Mouse (Mus musculus): ENCODE measurements around the gene Aldh1l1.

The Aldh1l1 gene

DNA sequence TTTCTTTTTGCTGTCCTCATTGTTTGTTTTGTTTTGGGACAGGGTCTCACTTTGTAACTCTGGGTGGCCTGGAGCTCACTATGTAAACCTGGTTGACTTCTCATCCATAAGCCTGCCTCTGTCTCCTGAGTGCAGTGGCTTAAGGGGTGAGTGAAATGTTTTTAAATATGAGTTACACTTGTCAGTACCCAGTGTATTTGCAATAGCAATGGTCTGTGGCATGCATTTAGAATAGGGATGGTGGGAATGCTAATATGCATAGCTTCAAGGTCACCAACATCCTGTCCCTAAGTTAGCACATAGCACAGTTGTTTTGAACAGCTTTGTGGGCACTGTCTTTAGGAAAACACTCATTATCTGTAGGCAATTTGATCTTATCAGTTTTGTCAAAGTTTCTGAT lies 21.2 kb downstream of the Aldh1l1 start:
- in situ Hi-C loops (cut with MboI, MseI): no loop called here

- in situ Hi-C loops (cut with MboI, MseI): no loop called here
Observed at GRCm38 (mm10) chr6:90508197-90508624, 22.0 kb downstream of the Aldh1l1 start.

GRCm38 (mm10) chr6:90509085-90509484 lies 22.9 kb downstream of the Aldh1l1 start:
- in situ Hi-C loops (cut with MboI, MseI): no loop called here

- in situ Hi-C loops (cut with MboI, MseI): no loop called here
Observed at GRCm38 (mm10) chr6:90512416-90512815, 26.2 kb downstream of the Aldh1l1 start.

DNA sequence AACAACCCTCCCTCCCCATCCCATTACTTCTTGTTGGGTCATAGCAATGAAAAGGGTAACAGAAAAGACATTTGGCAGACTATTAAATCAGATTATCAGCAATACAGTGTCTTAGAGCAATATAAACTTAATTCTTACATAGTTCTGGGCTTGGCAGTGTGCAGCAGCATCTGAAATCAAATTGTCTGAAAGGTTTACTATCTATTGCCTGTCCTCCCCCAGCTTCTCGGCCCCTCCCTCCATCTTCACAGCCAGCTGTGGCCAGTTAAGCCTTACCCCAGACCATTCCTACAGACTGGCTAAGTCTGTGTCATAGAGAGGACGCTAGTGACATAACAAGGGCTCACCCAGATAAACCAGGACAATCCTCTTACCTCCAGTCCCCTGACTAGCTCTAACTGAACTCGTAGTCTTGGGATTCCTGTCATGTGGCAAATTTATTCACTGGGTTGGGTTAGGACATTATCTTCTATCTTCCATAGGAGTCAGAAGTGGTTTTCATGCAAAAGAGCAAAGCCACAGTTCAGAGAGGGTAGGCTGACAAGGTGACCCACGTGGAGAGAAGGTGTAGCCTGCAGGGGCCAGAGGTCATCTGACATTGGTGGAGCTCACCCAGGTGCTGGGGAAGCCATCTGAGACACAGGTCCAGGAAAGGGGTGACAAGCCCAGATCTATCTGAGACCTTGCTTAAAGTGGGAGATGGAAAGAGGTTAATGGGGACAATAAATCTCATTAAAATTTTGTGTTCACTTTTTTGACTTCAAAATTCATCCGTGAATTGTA lies 27.0 kb downstream of the Aldh1l1 start:
- in situ Hi-C loops (cut with MboI, MseI): no loop called here

DNA sequence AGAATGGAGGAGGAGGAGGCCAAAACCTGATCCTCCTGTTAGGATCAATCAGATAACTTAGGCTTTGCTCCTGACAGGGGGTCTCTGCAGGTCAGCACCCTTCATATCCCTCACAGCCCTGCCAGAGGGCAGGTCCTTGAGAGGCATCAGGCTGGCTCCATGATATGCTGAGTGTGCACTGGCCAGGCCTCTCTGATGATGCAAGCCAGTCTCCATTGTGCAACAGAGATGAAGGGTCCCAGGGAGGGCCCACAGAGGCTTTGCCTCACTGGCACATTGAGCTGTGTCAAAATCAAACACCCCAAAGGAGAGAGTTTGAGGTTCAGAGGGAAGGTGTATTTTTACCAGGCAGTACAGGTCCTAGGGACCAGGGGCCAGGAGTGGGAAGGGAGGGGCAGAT lies 28.1 kb downstream of the Aldh1l1 start:
- in situ Hi-C loops (cut with MboI, MseI): no loop called here

GRCm38 (mm10) chr6:90514883-90515405 lies 28.7 kb downstream of the Aldh1l1 start:
- in situ Hi-C loops (cut with MboI, MseI): no loop called here

GRCm38 (mm10) chr6:90518892-90519291 lies 32.7 kb downstream of the Aldh1l1 start:
- in situ Hi-C loops (cut with MboI, MseI): no loop called here

- in situ Hi-C loops (cut with MboI, MseI): no loop called here
Observed at GRCm38 (mm10) chr6:90519375-90519774, 33.1 kb downstream of the Aldh1l1 start.

DNA sequence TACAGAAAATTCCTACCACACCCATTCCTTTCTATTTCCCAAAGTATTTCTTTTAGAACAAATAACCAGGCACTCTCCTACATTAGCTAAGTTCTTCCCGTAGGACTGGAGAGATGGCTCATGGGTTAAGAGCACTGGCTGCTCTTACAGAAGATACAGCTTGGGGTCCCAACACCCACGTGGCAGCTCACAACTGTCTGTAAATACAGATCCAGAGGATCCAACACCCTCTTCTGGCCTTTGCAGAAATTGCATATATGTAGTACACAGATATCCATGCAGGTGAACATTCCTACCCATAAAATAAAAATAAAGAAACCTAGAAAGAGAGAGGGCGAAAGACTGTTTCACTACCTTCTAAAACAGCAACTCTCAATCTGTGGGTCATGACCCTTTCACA lies 40.2 kb downstream of the Aldh1l1 start:
- in situ Hi-C loops (cut with MboI, MseI): no loop called here

DNA sequence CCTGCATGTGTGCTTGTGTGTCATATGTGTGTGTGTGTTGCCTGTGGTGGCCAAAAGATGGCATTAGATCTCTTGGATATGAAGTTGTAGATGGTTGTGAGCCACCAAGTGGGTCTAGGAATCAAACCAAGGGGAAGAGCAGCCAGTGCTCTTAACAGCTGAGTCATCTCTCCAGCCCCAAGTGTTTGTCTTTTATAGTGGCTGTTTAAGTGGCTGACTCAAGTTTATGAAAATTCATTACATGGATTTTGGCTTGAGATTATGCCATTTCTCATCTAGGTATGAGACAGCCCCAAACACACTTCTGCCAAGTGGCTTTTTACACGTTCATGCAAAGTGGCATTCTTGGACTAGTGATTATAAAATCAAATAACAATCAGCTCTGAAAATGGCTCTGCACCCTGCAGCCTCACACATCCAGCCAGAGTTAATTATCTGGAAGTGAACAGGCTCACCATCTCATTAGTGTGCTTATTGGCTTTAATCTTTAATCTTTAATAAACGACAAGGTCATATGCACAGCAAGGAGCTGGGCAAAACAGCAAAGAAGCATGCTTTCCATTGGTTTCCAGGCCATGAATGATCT lies 43.3 kb downstream of the Aldh1l1 start:
- in situ Hi-C loops (cut with MboI, MseI): no loop called here

DNA sequence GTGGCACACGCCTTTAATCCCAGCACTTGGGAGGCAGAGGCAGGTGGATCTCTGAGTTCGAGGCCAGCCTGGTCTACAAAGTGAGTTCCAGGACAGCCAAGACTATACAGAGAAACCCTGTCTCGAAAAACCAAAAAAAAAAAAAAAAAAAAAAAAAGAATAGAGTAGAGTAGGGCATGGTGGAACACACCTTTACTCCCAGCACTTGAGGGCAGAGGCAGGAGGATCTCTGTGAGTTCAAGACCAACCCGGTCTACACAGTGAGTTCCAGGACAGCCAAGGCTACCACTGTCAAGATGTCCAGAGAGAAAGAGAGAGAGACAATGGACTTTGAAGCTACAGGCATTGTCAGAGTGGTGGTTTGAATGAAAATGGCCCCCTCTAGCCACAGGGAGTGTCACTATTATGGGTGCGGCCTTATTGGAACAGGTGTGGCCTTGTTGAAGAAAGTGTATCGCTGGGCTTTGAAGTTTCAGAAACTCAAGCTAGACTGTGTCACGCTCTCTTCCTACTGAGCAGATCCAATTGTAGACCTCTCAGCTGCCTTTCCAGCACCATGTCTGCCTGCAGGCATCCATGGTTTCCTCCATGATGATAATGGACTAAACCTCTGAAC lies 46.5 kb downstream of the Aldh1l1 start:
- in situ Hi-C loops (cut with MboI, MseI): no loop called here

DNA sequence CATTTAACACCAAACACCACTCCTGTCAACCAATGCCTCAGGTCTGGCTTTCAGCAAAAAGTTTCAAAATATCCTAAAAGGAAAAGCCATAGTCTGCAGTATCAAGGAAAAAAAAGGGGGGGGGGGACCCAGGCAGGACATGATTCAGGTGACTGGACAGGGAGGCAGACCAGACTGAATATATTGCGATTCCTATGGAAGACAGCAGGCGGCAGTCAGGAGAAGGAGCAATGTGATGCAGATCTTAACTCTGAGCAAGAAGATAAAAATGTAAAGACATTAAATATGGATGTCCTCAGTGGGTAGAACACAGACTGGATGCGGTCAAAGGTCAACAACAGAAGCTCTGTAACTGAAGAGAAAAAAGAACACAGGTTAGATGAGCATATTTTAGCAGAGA lies 47.3 kb downstream of the Aldh1l1 start:
- in situ Hi-C loops (cut with MboI, MseI): no loop called here

- in situ Hi-C loops (cut with MboI, MseI): loop anchor here (5.0 kb wide), 1 partner anchor 103 kb away; no protein-coding TSS in a partner anchor
Observed at GRCm38 (mm10) chr6:90534701-90535475, 48.7 kb downstream of the Aldh1l1 start.

DNA sequence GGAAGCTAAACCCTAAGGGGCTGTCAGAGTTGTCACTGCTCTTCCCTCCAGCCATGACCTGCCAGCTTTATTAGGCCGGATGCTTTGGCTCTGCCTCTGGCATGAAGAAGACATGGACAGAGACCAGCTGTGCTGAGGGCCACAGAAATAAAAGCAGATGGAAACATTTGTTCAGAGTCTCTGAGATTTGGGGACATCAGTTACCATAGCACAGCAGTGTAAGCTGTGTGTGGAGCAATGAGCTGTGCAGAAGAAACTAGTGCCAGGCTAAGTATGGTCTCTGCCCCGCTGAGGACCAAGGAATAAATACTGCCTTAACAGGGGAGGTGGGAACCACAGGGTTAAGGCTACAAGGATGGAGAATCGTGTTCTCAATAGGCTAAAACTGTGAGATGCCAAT lies 50.6 kb downstream of the Aldh1l1 start:
- in situ Hi-C loops (cut with MboI, MseI): loop anchor here (5.0 kb wide), 1 partner anchor 105 kb away; no protein-coding TSS in a partner anchor

DNA sequence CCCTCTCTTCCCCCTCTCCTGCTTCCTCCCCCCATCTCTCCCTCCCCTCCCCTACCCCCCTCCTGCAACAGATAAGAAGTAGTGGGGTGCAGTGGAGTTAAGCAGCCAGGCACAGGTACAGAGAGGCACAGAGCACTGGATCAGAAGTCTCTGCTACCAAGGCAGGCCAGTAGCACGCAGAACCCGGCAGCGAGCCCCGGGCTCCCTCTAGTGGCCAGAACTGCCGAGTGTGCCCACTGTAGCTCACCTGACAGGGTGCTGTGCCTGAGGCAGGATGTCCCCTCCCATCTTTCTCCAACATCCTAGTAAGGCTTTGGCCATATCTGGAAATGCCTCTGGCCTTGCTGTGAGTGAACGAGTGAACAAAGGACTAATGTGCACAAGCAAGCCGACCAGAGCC lies 51.7 kb downstream of the Aldh1l1 start:
- in situ Hi-C loops (cut with MboI, MseI): loop anchor here (5.0 kb wide), 1 partner anchor 106 kb away; no protein-coding TSS in a partner anchor

- in situ Hi-C loops (cut with MboI, MseI): loop anchor here (5.0 kb wide), 1 partner anchor 107 kb away; no protein-coding TSS in a partner anchor
Observed at GRCm38 (mm10) chr6:90539271-90539670, 53.0 kb downstream of the Aldh1l1 start.

DNA sequence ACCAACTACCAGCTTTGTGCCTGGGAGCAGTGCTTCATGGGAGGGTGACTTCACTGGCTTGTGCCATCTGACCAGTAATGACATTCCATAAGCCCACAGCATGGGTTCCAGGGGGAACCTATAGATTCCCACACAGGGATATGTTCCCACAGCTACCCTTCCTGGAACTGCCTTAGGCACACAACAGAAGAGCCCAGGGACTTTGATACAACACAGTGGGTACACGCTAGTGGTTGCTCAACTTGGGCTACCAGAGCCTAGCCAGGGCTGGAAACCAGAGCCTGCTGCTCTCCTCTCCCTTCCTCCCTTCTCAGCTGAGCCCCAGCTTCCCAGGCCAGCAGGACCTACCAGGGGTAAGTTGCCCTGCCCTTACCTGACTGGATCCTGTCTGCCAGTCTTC lies 54.3 kb downstream of the Aldh1l1 start:
- in situ Hi-C loops (cut with MboI, MseI): no loop called here

- in situ Hi-C loops (cut with MboI, MseI): no loop called here
Observed at GRCm38 (mm10) chr6:90541367-90541772, 55.1 kb downstream of the Aldh1l1 start.

DNA sequence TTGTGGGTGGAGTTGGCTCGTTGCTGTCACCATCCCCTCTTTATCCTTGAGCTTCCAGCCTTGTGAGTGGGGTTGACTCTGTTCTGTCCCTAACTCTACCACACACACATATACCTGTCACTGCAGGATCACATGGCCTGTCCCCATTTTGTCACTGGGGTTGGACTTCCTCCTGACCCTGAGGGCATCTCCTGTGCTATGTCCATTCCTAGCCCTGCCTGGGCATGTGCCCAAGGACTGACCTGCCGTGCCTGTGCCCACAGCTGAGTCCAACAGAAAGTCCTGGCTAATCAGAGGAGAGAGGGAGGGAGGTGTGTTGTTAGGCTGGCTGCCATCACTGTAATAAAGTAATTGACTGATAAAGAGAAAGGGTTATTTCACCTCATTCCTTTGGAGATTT lies 58.2 kb downstream of the Aldh1l1 start:
- in situ Hi-C loops (cut with MboI, MseI): no loop called here

DNA sequence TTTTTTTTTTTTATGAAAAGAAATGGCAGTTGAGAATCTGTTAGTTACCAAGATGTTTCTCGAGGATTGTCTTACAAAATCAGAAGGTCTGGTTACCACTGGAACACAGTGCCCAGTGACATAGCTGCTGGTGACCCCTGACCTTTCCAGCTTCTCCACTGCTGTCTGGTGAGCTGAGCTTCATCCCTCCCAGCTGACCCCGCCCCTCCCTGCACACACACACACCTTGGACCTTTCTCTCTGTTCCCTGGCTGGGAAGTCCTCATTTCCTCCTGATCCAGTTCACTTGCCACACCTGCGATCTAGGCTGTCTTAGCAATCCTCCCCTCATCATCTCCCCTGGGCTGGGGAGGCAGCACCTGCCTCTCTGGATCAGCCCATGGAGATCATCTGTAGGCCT lies 60.0 kb downstream of the Aldh1l1 start:
- in situ Hi-C loops (cut with MboI, MseI): no loop called here

DNA sequence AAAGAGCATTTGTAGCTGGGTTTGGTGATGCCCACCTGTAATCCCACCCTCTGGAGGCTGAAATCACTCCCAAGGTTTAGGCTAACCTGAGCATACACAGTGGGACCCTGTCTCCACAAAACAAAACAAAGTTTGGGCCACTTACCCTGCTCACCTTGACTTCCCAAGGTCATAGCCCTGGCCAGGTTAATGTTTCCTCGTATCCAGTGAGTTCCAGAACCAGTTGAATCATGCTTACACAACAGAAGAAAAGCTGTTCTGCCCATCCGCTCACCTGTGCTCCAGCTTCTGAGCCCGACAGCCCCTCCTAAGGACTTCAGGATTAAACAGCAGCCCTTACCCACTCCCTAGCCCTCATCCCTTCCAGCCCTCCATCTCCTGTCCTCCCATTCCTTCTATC lies 60.8 kb downstream of the Aldh1l1 start:
- in situ Hi-C loops (cut with MboI, MseI): no loop called here

Measured in T-helper 2 cell (primary cell).